Mouse (Mus musculus) hindbrain, embryonic 11.5 days (tissue): Measurements from ENCODE around the gene Sema4d. TPM values are rescaled to one million over a fixed set of nuclear protein-coding genes. Genes with fewer than 3 reads are reported as not detected.

Experiments used
- ATAC-seq: fragments of 200-750 bp; cut with Nextera tagmentation; 2 replicates; pipeline ENCODE4 v1.8.0; 2017; ENCODE audit warnings: mild to moderate bottlenecking, moderate TSS enrichment, moderate library complexity; ENCODE audit not compliant: low FRiP score
- DNase-seq: peaks from one replicate; pipeline ENCODE4 v3.0.0-alpha.2; 2015; ENCODE audit warnings: low spot score
- H3K27ac ChIP-seq: fragments of 300-500 bp; sonication (generic); 2 replicates; pipeline ENCODE4 v1.5.1; 2014; ENCODE audit warnings: mild to moderate bottlenecking, low read depth, low read length
- H3K27me3 ChIP-seq: fragments of 300-500 bp; sonication (generic); 2 replicates; pipeline ENCODE4 v1.6.1; 2014; ENCODE audit warnings: mild to moderate bottlenecking, low read length, moderate library complexity, mixed read lengths; ENCODE audit not compliant: control insufficient read depth, insufficient read depth
- H3K36me3 ChIP-seq: fragments of 300-500 bp; sonication (generic); 2 replicates; pipeline ENCODE4 v1.6.1; 2014; ENCODE audit warnings: mild to moderate bottlenecking, low read length, moderate library complexity, mixed read lengths; ENCODE audit not compliant: control insufficient read depth, insufficient read depth
- H3K4me1 ChIP-seq: fragments of 300-500 bp; sonication (generic); replicated peaks from 2 replicates; pipeline ENCODE4 v1.6.1; 2014; ENCODE audit warnings: low read length, mixed read lengths; ENCODE audit not compliant: control insufficient read depth, insufficient read depth
- H3K4me2 ChIP-seq: fragments of 300-500 bp; sonication (generic); replicated peaks from 2 replicates; pipeline ENCODE4 v1.6.1; 2014; ENCODE audit warnings: mild to moderate bottlenecking, low read depth, low read length
- H3K4me3 ChIP-seq: fragments of 300-500 bp; sonication (generic); 2 replicates; pipeline ENCODE4 v1.5.1; 2014; ENCODE audit warnings: low read depth, low read length
- H3K9ac ChIP-seq: fragments of 300-500 bp; sonication (generic); 2 replicates; pipeline ENCODE4 v1.6.1; 2014; ENCODE audit warnings: low read depth, low read length
- H3K9me3 ChIP-seq: fragments of 300-500 bp; sonication (generic); 2 replicates; pipeline ENCODE4 v1.6.1; 2016; ENCODE audit warnings: low read length; ENCODE audit not compliant: control insufficient read depth
- WGBS: fragments of 180-500 bp; shearing (Covaris S2); extraction: QIAGEN DNeasy Blood & Tissue Kit; methylation state at CpG from one replicate; pipeline ENCODE4 v1.1.7; 2014; 5-methylcytosine and 5-hydroxymethylcytosine counted together
- polyA plus RNA-seq: library from polyadenylated mRNA; unstranded; fragments of >200 nt; fragmentation: Nextera tagmentation; extraction: Ambion mirVana; gene quantifications from 2 replicates; pipeline ENCODE4 v1.2.1, GENCODE M21; 2014

The Sema4d gene
- polyA plus RNA-seq, 1 experiment from 2014 or later = 3.9 TPM

- 84% methylated on average over 5 of the region's 5 CpGs for WGBS
- no peak for DNase-seq
- Histone ChIP-seq H3K27ac (no peak overlapping the region), H3K9ac (no peak overlapping the region), H3K4me2 (no peak overlapping the region), H3K27me3 (no peaks in the 10 kb centered on the region), H3K36me3 (no peaks in the 10 kb centered on the region), H3K4me3 (no peak overlapping the region), H3K4me1 (no peaks in the 10 kb centered on the region), H3K9me3 (no peaks in the 10 kb centered on the region)
- ATAC-seq = no peak
These were observed 89.7 kb downstream of the Sema4d start for GRCm38 (mm10) chr13:51703893-51704292.

GRCm38 (mm10) chr13:51698318-51698717 lies 95.2 kb downstream of the Sema4d start:
- Histone ChIP-seq H3K36me3 (no peaks in the 10 kb centered on the region), H3K4me1 (no peaks in the 10 kb centered on the region), H3K27me3 (no peaks in the 10 kb centered on the region), H3K27ac (no peak overlapping the region), H3K9ac (no peak overlapping the region), H3K9me3 (no peaks in the 10 kb centered on the region), H3K4me2 (no peak overlapping the region), H3K4me3 (no peak overlapping the region)
- DNase-seq = no peak
- ATAC-seq = no peak
- 81% methylated on average over 3 of the region's 3 CpGs for WGBS

GRCm38 (mm10) chr13:51697897-51698296 lies 95.7 kb downstream of the Sema4d start:
- DNase-seq = no peak
- H3K36me3 ChIP-seq = no peaks in the 10 kb centered on the region
- H3K27ac ChIP-seq = no peak overlapping the region
- H3K4me1 ChIP-seq = no peaks in the 10 kb centered on the region
- WGBS = 84% methylated on average over 4 of the region's 4 CpGs
- H3K9me3 ChIP-seq = no peaks in the 10 kb centered on the region
- H3K4me3 ChIP-seq = no peak overlapping the region
- H3K27me3 ChIP-seq = no peaks in the 10 kb centered on the region
- no peak overlapping the region for H3K4me2 ChIP-seq
- no peak overlapping the region for H3K9ac ChIP-seq
- no peak for ATAC-seq

GRCm38 (mm10) chr13:51697455-51697854 lies 96.1 kb downstream of the Sema4d start:
- H3K27ac ChIP-seq = no peak overlapping the region
- 88% methylated on average over 6 of the region's 6 CpGs for WGBS
- no peak overlapping the region for H3K9ac ChIP-seq
- no peak overlapping the region for H3K4me3 ChIP-seq
- no peaks in the 10 kb centered on the region for H3K4me1 ChIP-seq
- no peaks in the 10 kb centered on the region for H3K36me3 ChIP-seq
- H3K9me3 ChIP-seq = no peaks in the 10 kb centered on the region
- no peaks in the 10 kb centered on the region for H3K27me3 ChIP-seq
- ATAC-seq (no peak), DNase-seq (no peak)
- H3K4me2 ChIP-seq = no peak overlapping the region

- Histone ChIP-seq H3K36me3 (no peaks in the 10 kb centered on the region), H3K9me3 (no peaks in the 10 kb centered on the region), H3K9ac (no peak overlapping the region), H3K27me3 (no peaks in the 10 kb centered on the region), H3K4me3 (no peak overlapping the region), H3K4me2 (no peak overlapping the region), H3K4me1 (no peaks in the 10 kb centered on the region), H3K27ac (no peak overlapping the region)
- DNase-seq = no peak
- no peak for ATAC-seq
These were observed 97.1 kb downstream of the Sema4d start for GRCm38 (mm10) chr13:51696481-51696880.

GRCm38 (mm10) chr13:51688688-51689087 lies 104.9 kb downstream of the Sema4d start:
- 67% methylated on average over 3 of the region's 3 CpGs for WGBS
- Histone ChIP-seq H3K36me3 (no peaks in the 10 kb centered on the region), H3K4me2 (no peak overlapping the region), H3K4me1 (no peaks in the 10 kb centered on the region), H3K27ac (no peak overlapping the region), H3K27me3 (no peaks in the 10 kb centered on the region), H3K4me3 (no peak overlapping the region), H3K9ac (no peak overlapping the region), H3K9me3 (no peaks in the 10 kb centered on the region)
- DNase-seq = no peak
- no peak for ATAC-seq

- Histone ChIP-seq H3K9ac (no peak overlapping the region), H3K4me2 (no peak overlapping the region), H3K27me3 (no peaks in the 10 kb centered on the region), H3K4me3 (no peak overlapping the region), H3K27ac (no peak overlapping the region), H3K4me1 (no peaks in the 10 kb centered on the region), H3K9me3 (no peaks in the 10 kb centered on the region), H3K36me3 (peaks cover 3% of the 10 kb centered on the region; the same call in 1 of the 2 replicates)
- ATAC-seq = no peak
- no peak for DNase-seq
- 91% methylated on average over 5 of the region's 5 CpGs for WGBS
These were observed 106.6 kb downstream of the Sema4d start for GRCm38 (mm10) chr13:51686966-51687365.

GRCm38 (mm10) chr13:51685290-51685966 lies 108.1 kb downstream of the Sema4d start:
- ATAC-seq (no peak), DNase-seq (no peak)
- Histone ChIP-seq H3K9me3 (no peaks in the 10 kb centered on the region), H3K9ac (no peak overlapping the region), H3K4me3 (no peak overlapping the region), H3K27me3 (no peaks in the 10 kb centered on the region), H3K36me3 (peaks cover 6% of the 10 kb centered on the region), H3K4me2 (no peak overlapping the region), H3K4me1 (no peaks in the 10 kb centered on the region), H3K27ac (no peak overlapping the region)
- 91% methylated on average over 7 of the region's 7 CpGs for WGBS

- no peak for ATAC-seq
- no peak overlapping the region for H3K4me2 ChIP-seq
- no peak overlapping the region for H3K4me3 ChIP-seq
- 90% methylated on average over 8 of the region's 8 CpGs for WGBS
- no peaks in the 10 kb centered on the region for H3K27me3 ChIP-seq
- no peak for DNase-seq
- no peak overlapping the region for H3K9ac ChIP-seq
- no peaks in the 10 kb centered on the region for H3K9me3 ChIP-seq
- H3K4me1 ChIP-seq = no peaks in the 10 kb centered on the region
- no peak overlapping the region for H3K27ac ChIP-seq
- peaks cover 10% of the 10 kb centered on the region for H3K36me3 ChIP-seq
These were observed 111.9 kb downstream of the Sema4d start for GRCm38 (mm10) chr13:51681634-51682033.
